Mouse (Mus musculus) embryonic fibroblast, embryonic 13.5 days (primary cell): ENCODE results near the gene Klf16. TPM values are rescaled to one million over a fixed set of nuclear protein-coding genes. Genes with fewer than 3 reads are reported as not detected.

ENCODE experiments used
- H3K27ac ChIP-seq: 2 replicates; pipeline ENCODE4 v1.5.1; 2012; ENCODE audit warnings: low read length, control low read depth, inconsistent platforms; ENCODE audit not compliant: insufficient read depth
- H3K4me1 ChIP-seq: 2 replicates; pipeline ENCODE4 v1.6.1; 2011; ENCODE audit warnings: low read length; ENCODE audit not compliant: control insufficient read depth, insufficient read depth
- H3K4me3 ChIP-seq: 2 replicates; pipeline ENCODE4 v1.5.1; 2011; ENCODE audit warnings: mild to moderate bottlenecking, control low read depth, low read length; ENCODE audit not compliant: insufficient read depth
- CTCF ChIP-seq: IDR thresholded peaks from 2 replicates; pipeline ENCODE4 v1.5.1; 2011; ENCODE audit warnings: mild to moderate bottlenecking, control low read depth, low read length, moderate library complexity, borderline replicate concordance; ENCODE audit not compliant: insufficient read depth
- POLR2A ChIP-seq: IDR thresholded peaks from 2 replicates; pipeline ENCODE4 v1.6.1; 2011; ENCODE audit warnings: low read depth, mild to moderate bottlenecking, control low read depth, low read length, moderate library complexity
- polyA plus RNA-seq: library from polyadenylated mRNA; stranded (reverse); fragments of >200 nt; gene quantifications from 2 replicates; pipeline ENCODE4 v1.2.4, GENCODE M21; 2011; ENCODE audit warnings: low read depth; ENCODE audit not compliant: missing spikeins, insufficient read length

Klf16 gene
- polyA plus RNA-seq, 1 experiment = 15.5 TPM

- H3K4me1 ChIP-seq = no peaks in the 10 kb centered on the region
- H3K4me3 ChIP-seq = peak overlapping the region; percentile 99
- peak overlapping the region; percentile 81 for H3K27ac ChIP-seq
- TF ChIP-seq CTCF = no peak
- TF ChIP-seq POLR2A = 0 out of 2 replicates have a peak, but pooled peaks have one; percentile 44
Measured at GRCm38 (mm10) chr10:80576351-80577194, 548 bp downstream of the Klf16 start.

DNA sequence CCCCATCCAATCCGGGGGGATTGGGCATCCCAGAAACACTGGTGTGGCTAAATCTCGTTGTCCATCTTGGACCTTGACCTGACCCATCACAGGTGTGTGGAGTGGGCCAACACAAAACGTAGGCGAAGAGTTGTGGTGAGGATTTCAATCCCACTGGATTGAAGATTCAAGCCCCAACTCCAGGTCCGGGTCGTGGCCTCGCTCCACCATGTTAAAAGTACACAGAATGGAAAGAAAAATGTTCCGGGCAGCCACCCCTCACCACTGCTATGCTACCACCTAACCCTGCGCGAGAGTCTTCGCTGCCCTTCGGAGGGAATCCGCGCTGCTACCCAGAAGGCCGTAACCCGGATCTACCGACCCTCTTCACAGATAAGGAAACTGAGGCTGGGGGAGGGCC lies 1.2 kb downstream of the Klf16 start:
- H3K4me1 ChIP-seq = no peaks in the 10 kb centered on the region
- TF ChIP-seq POLR2A (no peak), CTCF (no peak)
- H3K27ac ChIP-seq = no peak overlapping the region
- H3K4me3 ChIP-seq = peak overlapping the region; percentile 99

GRCm38 (mm10) chr10:80574896-80575295 lies 2.2 kb downstream of the Klf16 start:
- no peaks in the 10 kb centered on the region for H3K4me1 ChIP-seq
- no peak overlapping the region for H3K27ac ChIP-seq
- H3K4me3 ChIP-seq = peak overlapping the region; percentile 99
- TF ChIP-seq CTCF (no peak), POLR2A (no peak)

DNA sequence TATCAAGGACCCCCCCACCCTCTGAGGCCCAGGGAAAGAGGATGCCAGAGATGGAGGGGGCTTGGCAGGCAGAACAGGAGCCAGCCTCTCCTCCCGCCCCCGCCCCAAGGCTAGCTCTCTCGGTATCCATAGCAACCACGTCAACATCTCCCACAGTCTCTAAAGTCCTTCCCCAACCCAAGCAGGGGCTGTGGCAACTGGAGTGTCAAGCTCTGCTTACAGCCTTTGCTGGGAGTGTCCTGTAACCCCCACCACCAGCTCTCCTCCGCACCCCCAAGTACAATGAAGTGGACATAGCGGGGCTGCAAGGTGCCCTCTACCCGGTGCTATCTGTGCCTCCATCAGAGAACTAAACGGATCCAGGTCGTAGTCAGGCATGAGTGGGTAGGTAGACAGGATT lies 3.2 kb downstream of the Klf16 start:
- Histone ChIP-seq H3K27ac (no peak overlapping the region), H3K4me1 (no peaks in the 10 kb centered on the region)
- no peak for TF ChIP-seq POLR2A
- TF ChIP-seq CTCF = no peak

GRCm38 (mm10) chr10:80572477-80572876 lies 4.6 kb downstream of the Klf16 start:
- H3K4me1 ChIP-seq = no peaks in the 10 kb centered on the region
- H3K27ac ChIP-seq = no peak overlapping the region
- no peak overlapping the region for H3K4me3 ChIP-seq
- TF ChIP-seq POLR2A = no peak
- TF ChIP-seq CTCF = no peak

More for the DNA sequence above, 3.2 kb downstream of the Klf16 start:
- H3K4me3 ChIP-seq = no peak overlapping the region

- no peak for TF ChIP-seq POLR2A
- no peak for TF ChIP-seq CTCF
- H3K4me1 ChIP-seq = no peaks in the 10 kb centered on the region
- no peak overlapping the region for H3K4me3 ChIP-seq
Measured at GRCm38 (mm10) chr10:80570871-80571836, 6.0 kb downstream of the Klf16 start.

DNA sequence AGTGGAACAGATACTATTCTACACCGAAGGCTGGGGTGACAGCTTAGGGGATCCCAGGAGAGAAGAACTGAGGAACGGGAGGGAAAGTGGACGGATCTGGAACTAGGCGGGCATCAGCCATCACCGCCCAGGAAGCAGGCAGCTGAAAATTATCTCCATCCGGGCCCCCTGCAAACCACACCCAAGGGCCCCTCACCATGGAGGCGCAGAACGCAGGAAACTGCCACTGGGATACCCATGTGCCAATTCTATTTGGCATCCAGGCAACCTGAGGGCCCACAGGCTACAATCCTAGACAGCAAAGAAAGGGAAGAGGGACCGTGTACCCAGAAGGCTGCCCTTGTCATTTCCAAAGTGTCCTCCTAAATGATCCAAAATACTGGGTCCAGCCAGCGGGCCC lies 6.7 kb downstream of the Klf16 start:
- H3K27ac ChIP-seq = no peak overlapping the region
- no peak for TF ChIP-seq CTCF
- no peak for TF ChIP-seq POLR2A
- H3K4me1 ChIP-seq = no peaks in the 10 kb centered on the region
- no peak overlapping the region for H3K4me3 ChIP-seq

More at GRCm38 (mm10) chr10:80570871-80571836, 6.0 kb downstream of the Klf16 start:
- no peak overlapping the region for H3K27ac ChIP-seq

DNA sequence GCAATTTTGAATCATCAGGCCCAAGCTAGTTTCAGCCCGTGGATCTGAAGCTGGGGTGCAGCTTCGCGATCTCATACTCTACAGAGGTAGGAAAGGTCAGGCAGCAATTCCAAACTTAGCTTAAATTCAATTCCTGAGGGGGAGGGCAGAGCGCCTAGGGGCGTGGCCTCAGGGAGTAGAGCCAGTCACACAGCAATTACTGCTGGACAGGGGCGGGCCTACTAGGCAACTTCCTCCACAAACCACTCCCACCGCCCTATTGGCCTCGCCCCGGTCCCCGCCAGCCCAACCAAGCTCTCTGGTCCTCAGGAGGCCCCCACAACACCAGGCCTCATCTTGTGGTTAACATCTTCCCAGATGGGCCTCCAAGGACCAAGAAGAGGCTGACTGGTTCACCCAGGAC lies 7.5 kb downstream of the Klf16 start:
- TF ChIP-seq POLR2A = no peak
- TF ChIP-seq CTCF = no peak
- no peaks in the 10 kb centered on the region for H3K4me1 ChIP-seq
- no peak overlapping the region for H3K4me3 ChIP-seq

DNA sequence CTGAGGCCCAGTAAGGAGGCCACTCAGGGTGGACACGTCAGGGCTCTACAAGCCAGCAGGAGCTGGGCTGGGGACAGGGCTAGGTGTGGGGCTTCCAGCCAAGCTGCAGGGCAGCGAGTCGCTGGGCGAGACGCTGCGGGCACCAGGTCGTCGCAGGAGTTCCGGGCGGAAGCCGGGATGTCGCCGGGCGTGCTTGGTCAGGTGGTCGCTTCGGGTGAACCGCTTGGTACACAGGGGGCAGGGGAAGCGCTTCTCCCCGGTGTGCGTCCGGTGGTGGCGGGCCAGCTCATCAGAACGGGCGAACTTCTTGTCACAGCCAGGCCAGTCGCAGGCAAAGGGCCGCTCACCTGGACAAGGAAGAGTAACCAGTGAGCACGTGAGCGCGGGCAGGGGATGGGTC lies 8.2 kb downstream of the Klf16 start:
- no peak for TF ChIP-seq CTCF
- no peak for TF ChIP-seq POLR2A
- H3K4me3 ChIP-seq = no peak overlapping the region
- H3K4me1 ChIP-seq = no peaks in the 10 kb centered on the region
- H3K27ac ChIP-seq = no peak overlapping the region

More for the DNA sequence above, 7.5 kb downstream of the Klf16 start:
- H3K27ac ChIP-seq = no peak overlapping the region
